Mouse (Mus musculus) retina, postnatal 1 day (tissue): Measurements from ENCODE around the gene Dus3l.
A peak's percentile ranks its signal among the peaks of the same experiment; 100 is the strongest.

Experiments
- DNase-seq: peaks from one replicate; pipeline ENCODE4 v3.0.0-alpha.2; 2012

Gene Dus3l

DNA sequence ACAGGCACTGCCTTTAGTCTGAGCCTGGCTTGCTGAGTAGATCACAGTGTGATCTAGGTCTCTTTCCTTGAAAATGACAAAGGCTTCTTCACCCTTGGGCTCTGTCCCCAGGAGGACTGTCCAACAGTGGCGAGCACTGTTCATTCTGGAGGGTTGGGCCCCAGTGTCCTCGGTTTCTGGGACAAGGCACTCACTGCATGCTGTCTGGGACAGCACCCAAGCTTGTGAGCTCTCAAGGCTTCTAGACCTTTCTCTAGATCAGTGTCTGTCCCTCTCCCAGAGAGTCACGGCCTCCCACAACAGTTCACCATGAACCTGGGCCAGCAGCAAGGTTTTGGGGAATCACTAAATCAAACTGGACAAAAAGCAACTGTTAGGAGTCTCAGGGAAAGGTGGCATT, 28.0 kb downstream of the Dus3l start:
- no peak for DNase-seq

- no peak for DNase-seq
Observed at GRCm38 (mm10) chr17:56793614-56794319, 29.2 kb downstream of the Dus3l start.

DNA sequence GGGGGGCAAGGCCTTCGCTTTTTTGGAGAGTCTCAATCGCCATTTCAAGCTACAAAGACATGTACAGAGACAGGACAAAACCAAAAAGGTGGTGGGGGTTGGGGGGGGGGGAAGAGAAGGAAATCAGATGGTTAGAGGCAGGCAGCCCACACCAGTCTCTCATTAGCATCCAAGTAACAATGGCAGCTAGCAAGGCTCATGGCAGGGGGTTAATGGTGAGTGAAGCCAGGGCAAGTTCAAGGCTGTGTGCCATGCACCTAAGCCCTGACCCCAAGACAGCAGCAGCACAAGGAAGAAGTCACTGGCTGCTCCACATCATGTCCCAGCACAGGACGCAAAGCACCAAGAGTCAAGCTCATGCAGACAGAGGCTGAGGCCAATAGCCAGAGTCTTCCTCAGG, 34.7 kb downstream of the Dus3l start:
- DNase-seq: no peak

DNA sequence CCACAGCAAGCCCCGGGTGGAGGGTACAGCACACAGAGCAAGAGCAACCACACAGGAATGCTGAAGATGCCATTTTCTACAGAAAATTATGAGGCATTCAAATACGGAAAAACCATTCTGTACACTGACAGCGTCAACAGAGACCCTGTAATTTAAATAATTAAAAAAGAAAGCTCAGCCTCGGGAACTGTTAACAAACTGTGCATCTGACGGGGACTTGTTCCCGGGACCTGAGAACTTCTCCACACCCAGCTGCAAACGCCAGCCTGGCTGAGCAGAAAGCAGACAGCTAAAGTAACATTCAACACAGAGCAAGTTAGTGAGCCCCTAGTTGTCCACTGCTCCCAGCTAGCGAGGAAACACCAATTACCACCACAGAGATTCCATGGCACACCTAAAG, 37.5 kb downstream of the Dus3l start:
- DNase-seq: no peak

DNA sequence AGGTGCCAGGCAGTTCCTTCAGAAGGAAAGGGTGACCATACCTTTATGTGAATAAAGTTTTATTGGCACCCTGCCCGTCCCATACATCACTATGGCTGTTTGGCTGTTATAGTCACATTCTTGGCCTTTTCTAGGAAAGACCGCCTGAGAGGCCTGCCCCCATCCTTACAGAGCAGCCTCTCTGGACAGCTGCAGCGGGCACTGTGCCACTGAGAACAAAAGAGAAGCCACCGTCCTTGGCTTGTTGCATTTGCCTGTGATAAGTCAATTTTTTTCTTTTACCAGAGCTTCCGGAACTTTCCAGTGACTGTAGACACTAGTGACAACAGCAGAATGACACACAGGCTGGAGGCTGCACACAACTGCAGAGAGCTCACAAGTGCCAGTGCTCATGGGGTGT, 40.4 kb downstream of the Dus3l start:
- no peak for DNase-seq

DNA sequence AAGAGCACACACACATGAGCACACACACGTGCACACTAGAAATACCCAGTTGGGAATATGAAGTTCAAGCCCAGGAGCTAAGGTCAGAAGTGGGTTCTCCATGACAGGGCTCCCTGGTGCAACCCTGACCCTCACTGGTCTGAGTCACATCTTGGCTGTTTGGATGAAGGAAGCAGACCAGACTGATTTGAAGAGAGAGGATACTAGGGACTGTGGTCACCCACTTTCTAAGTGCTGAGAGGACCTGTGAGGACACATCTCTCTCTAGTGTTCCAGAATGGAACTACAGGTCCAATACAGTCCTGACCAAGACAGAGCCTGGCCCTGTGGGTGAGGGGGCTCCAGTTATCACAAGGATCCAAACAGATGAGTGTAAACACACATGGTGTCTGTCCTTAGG, 41.2 kb downstream of the Dus3l start:
- DNase-seq: no peak

GRCm38 (mm10) chr17:56808518-56808917, 44.0 kb downstream of the Dus3l start:
- peak; percentile 88 for DNase-seq

DNA sequence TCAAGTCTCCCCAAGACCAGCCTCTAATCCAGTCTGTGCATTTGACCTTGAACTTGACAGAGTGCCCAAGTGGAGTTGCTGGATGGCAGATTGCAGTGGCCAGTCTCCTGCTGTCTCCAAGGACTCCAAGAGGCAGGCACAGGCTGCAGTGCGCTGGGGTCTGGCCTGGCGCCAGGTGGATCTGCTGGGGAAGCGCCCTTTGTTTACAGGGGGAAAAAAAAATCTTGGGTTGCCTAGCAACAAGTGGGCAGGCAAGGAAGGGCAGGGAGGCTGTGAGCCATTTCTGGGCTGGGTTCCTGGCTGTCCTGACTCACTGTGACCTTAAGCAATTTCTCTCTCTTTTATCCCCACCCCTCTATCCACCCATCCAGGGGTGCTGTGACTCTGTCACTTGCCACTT, 45.7 kb downstream of the Dus3l start:
- peak; percentile 98 for DNase-seq

- DNase-seq: peak; percentile 97
Observed at GRCm38 (mm10) chr17:56814316-56815056, 49.9 kb downstream of the Dus3l start.

- DNase-seq: no peak
Observed at GRCm38 (mm10) chr17:56815057-56815345, 50.4 kb downstream of the Dus3l start.

DNA sequence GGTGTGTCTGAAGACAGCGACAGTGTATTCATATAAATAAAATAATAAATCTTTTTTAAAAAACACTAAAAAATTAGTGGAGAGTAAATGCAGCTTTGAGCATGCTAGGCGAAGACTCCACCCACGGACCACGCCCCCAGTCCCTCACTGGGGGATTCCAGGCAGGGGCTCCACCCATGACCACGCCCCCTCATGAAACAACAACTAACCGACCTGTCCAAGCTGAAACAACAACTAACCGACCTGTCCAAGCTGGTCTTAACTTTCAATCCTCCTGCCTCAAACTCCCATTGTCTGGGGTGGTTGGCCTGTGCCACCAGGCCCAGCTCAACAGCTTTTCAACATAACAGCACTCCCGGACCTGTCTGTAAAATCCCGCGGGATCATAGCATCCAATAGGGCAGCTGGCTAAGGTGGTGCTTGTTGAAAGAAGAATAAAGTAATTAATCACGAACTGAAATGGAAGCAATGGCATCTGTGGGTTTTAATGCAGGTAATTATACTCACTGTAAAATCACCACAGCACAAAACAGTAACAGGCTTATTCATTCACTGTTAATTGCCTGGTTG, 53.6 kb downstream of the Dus3l start:
- no peak for DNase-seq

DNA sequence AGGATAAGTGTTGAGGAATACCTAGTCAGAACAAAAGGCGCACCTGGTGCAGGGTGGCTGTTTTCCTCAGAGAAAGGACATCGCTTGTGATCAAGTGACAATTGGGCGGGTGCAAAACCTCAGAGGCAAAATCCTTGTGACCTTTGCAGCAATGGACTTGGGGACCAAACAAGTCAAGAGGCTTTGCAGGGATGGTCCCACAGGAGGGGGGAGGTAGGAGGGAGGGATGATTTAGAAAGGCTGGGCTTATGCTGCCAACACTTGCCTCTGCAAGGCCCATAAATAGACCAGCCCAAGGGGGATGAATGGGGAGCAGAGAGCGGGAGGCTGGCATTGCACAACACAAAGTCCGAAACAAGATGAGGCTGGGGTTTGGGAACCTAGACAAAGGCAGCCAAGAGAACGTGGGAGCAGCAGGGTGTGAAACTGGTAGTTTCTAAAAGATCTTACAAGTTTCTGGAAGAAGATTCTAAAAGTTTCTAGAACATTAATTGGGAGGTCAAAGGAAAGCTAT, 54.5 kb downstream of the Dus3l start:
- no peak for DNase-seq
